31 mouse cellular contexts compared by ENCODE assay signal in genomic region chr15:28307884-28308283, GRCm38 (mm10).
DNase-seq lines count a peak whose midpoint lies in the region; ATAC-seq and TF ChIP-seq lines count a peak whose summit lies in the region.
"Had no signal": no experiment of that assay in that cellular context is flagged by ENCODE, and none has a peak within 500 bp of the region (broad histone marks: within the 10 kb centered on the region; RNA-seq: fewer than 3 reads in every experiment).

No protein-coding gene starts in this region.

- 61% methylated on average over 2 of the region's 2 CpGs for WGBS in forebrain, embryonic 13.5 days
- WGBS in forebrain, embryonic 15.5 days: 74% methylated on average over 2 of the region's 2 CpGs
- 58% methylated on average over 2 of the region's 2 CpGs for WGBS in midbrain, postnatal 0 days
- WGBS in midbrain, embryonic 13.5 days: 53% methylated on average over 2 of the region's 2 CpGs
- WGBS in hindbrain, embryonic 16.5 days: 42% methylated on average over 2 of the region's 2 CpGs
- 28% methylated on average over 2 of the region's 2 CpGs for WGBS in neural tube, embryonic 14.5 days

- ATAC-seq in forebrain, embryonic 13.5 days: 0 out of 2 replicates have a peak, but pooled peaks have one; percentile 33
- ATAC-seq in forebrain, embryonic 15.5 days (replicated peaks): no peak
- no peak for ATAC-seq in midbrain, postnatal 0 days (ENCODE audit: low FRiP score)
- ATAC-seq in midbrain, embryonic 13.5 days: no peak
- peak; percentile 45; the same call in 1 of the 2 replicates for ATAC-seq in hindbrain, embryonic 16.5 days
- peak; percentile 91 for ATAC-seq in neural tube, embryonic 14.5 days (ENCODE audit: low read depth)
- ATAC-seq: forebrain, postnatal 0 days; inflammation-experienced regulatory T-cells, adult 6 months; Patski had no signal

- no peaks in the 10 kb centered on the region for H3K4me1 ChIP-seq in forebrain, embryonic 13.5 days
- H3K4me1 ChIP-seq in forebrain, embryonic 15.5 days: no peaks in the 10 kb centered on the region
- no peaks in the 10 kb centered on the region for H3K4me1 ChIP-seq in midbrain, postnatal 0 days (ENCODE audit: insufficient read depth, low read length)
- no peaks in the 10 kb centered on the region for H3K4me1 ChIP-seq in midbrain, embryonic 13.5 days (replicated peaks)
- H3K4me1 ChIP-seq in hindbrain, embryonic 16.5 days (ENCODE audit: control insufficient read depth, insufficient read depth, low read depth, low read length): no peaks in the 10 kb centered on the region
- no peaks in the 10 kb centered on the region for H3K4me1 ChIP-seq in neural tube, embryonic 14.5 days (ENCODE audit: control insufficient read depth, insufficient read depth, low read length)
- H3K4me1 ChIP-seq: limb, embryonic 13.5 days; lung, embryonic 15.5 days had no signal

- no peaks in the 10 kb centered on the region for H3K36me3 ChIP-seq in forebrain, embryonic 13.5 days (ENCODE audit: poor library complexity, severe bottlenecking)
- H3K36me3 ChIP-seq in forebrain, embryonic 15.5 days: no peaks in the 10 kb centered on the region
- no peaks in the 10 kb centered on the region for H3K36me3 ChIP-seq in midbrain, postnatal 0 days (ENCODE audit: insufficient read depth, low read length)
- H3K36me3 ChIP-seq in midbrain, embryonic 13.5 days: no peaks in the 10 kb centered on the region
- H3K36me3 ChIP-seq in hindbrain, embryonic 16.5 days (ENCODE audit: control insufficient read depth, insufficient read depth, low read length): no peaks in the 10 kb centered on the region
- H3K36me3 ChIP-seq in neural tube, embryonic 14.5 days (ENCODE audit: control insufficient read depth, insufficient read depth, low read length): no peaks in the 10 kb centered on the region
- H3K36me3 ChIP-seq: limb, embryonic 13.5 days; lung, embryonic 15.5 days had no signal

- H3K27ac ChIP-seq in forebrain, embryonic 13.5 days: no peak overlapping the region
- H3K27ac ChIP-seq in forebrain, embryonic 15.5 days (replicated peaks): no peak overlapping the region
- no peak overlapping the region for H3K27ac ChIP-seq in midbrain, postnatal 0 days (ENCODE audit: low read depth, low read length)
- H3K27ac ChIP-seq in midbrain, embryonic 13.5 days: no peak overlapping the region
- H3K27ac ChIP-seq in hindbrain, embryonic 16.5 days (ENCODE audit: low read depth, low read length): no peak overlapping the region
- H3K27ac ChIP-seq in neural tube, embryonic 14.5 days (ENCODE audit: low read depth, low read length): no peak overlapping the region
- H3K27ac ChIP-seq: layer of hippocampus, adult 2 months; left cerebral cortex, adult 2 months; limb, embryonic 13.5 days; lung, embryonic 15.5 days; stomach, postnatal 0 days had no signal

- H3K4me2 ChIP-seq in forebrain, embryonic 13.5 days: no peak overlapping the region
- no peak overlapping the region for H3K4me2 ChIP-seq in forebrain, embryonic 15.5 days (replicated peaks)
- H3K4me2 ChIP-seq in midbrain, postnatal 0 days (ENCODE audit: low read depth, low read length, poor library complexity, severe bottlenecking): no peak overlapping the region
- H3K4me2 ChIP-seq in midbrain, embryonic 13.5 days (replicated peaks): no peak overlapping the region
- no peak overlapping the region for H3K4me2 ChIP-seq in hindbrain, embryonic 16.5 days (ENCODE audit: low read length)
- no peak overlapping the region for H3K4me2 ChIP-seq in neural tube, embryonic 14.5 days (ENCODE audit: low read depth, low read length)
- H3K4me2 ChIP-seq: heart, embryonic 11.5 days; limb, embryonic 13.5 days; liver, embryonic 11.5 days; lung, embryonic 15.5 days had no signal

- no peaks in the 10 kb centered on the region for H3K9me3 ChIP-seq in forebrain, embryonic 13.5 days (replicated peaks)
- no peaks in the 10 kb centered on the region for H3K9me3 ChIP-seq in forebrain, embryonic 15.5 days
- no peaks in the 10 kb centered on the region for H3K9me3 ChIP-seq in midbrain, postnatal 0 days (ENCODE audit: low read length)
- H3K9me3 ChIP-seq in midbrain, embryonic 13.5 days: no peaks in the 10 kb centered on the region
- no peaks in the 10 kb centered on the region for H3K9me3 ChIP-seq in hindbrain, embryonic 16.5 days (ENCODE audit: control insufficient read depth, low read length)
- no peaks in the 10 kb centered on the region for H3K9me3 ChIP-seq in neural tube, embryonic 14.5 days (ENCODE audit: control insufficient read depth, low read length)
- H3K9me3 ChIP-seq: limb, embryonic 13.5 days; lung, embryonic 15.5 days had no signal

- peak; percentile 27 for DNase-seq in midbrain, postnatal 0 days (ENCODE audit: low spot score)
- DNase-seq in gastrocnemius, adult 8-10 months (ENCODE audit: low spot score in 2 of 2): no peak
- no peak for DNase-seq in kidney, adult 18-20 months
- DNase-seq: adrenal gland, postnatal 14 days; cerebellum, adult 11-12 months; cerebellum, adult 9-11 months; forebrain, postnatal 0 days; gastrocnemius, postnatal 14 days; heart, postnatal 4 days; kidney, adult 2 months; kidney, postnatal 36 days; lung, postnatal 36 days; midbrain, embryonic 14.5 days; right cerebral cortex, adult 18-20 months; right cerebral cortex, postnatal 4 days; thymus, adult 18-20 months; thymus, postnatal 36 days had no signal

- no peaks in the 10 kb centered on the region for H3K27me3 ChIP-seq in forebrain, embryonic 13.5 days
- H3K27me3 ChIP-seq in forebrain, embryonic 15.5 days: no peaks in the 10 kb centered on the region
- no peaks in the 10 kb centered on the region for H3K27me3 ChIP-seq in midbrain, postnatal 0 days (ENCODE audit: insufficient read depth, low read length)
- no peaks in the 10 kb centered on the region for H3K27me3 ChIP-seq in midbrain, embryonic 13.5 days
- no peaks in the 10 kb centered on the region for H3K27me3 ChIP-seq in hindbrain, embryonic 16.5 days (replicated peaks; ENCODE audit: control insufficient read depth, insufficient read depth, low read length)
- no peaks in the 10 kb centered on the region for H3K27me3 ChIP-seq in neural tube, embryonic 14.5 days (ENCODE audit: control insufficient read depth, insufficient read depth, low read length)
- H3K27me3 ChIP-seq: limb, embryonic 13.5 days; lung, embryonic 15.5 days had no signal

- TF ChIP-seq CTCF in midbrain, postnatal 0 days (IDR thresholded peaks at IDR 0.05): no peak

- no peak overlapping the region for H3K4me3 ChIP-seq in forebrain, embryonic 13.5 days
- no peak overlapping the region for H3K4me3 ChIP-seq in forebrain, embryonic 15.5 days
- no peak overlapping the region for H3K4me3 ChIP-seq in midbrain, postnatal 0 days (ENCODE audit: low read depth, low read length)
- no peak overlapping the region for H3K4me3 ChIP-seq in midbrain, embryonic 13.5 days (replicated peaks)
- no peak overlapping the region for H3K4me3 ChIP-seq in hindbrain, embryonic 16.5 days (ENCODE audit: low read length)
- H3K4me3 ChIP-seq in neural tube, embryonic 14.5 days (ENCODE audit: low read depth, low read length): no peak overlapping the region
- H3K4me3 ChIP-seq: layer of hippocampus, adult 2 months; left cerebral cortex, adult 2 months; limb, embryonic 13.5 days; lung, embryonic 15.5 days had no signal

- H3K9ac ChIP-seq in forebrain, embryonic 13.5 days: no peak overlapping the region
- no peak overlapping the region for H3K9ac ChIP-seq in forebrain, embryonic 15.5 days (replicated peaks)
- H3K9ac ChIP-seq in midbrain, postnatal 0 days (replicated peaks; ENCODE audit: low read length, poor library complexity, severe bottlenecking): no peak overlapping the region
- H3K9ac ChIP-seq in midbrain, embryonic 13.5 days (replicated peaks): no peak overlapping the region
- no peak overlapping the region for H3K9ac ChIP-seq in hindbrain, embryonic 16.5 days (ENCODE audit: low read depth, low read length)
- no peak overlapping the region for H3K9ac ChIP-seq in neural tube, embryonic 14.5 days (replicated peaks; ENCODE audit: low read depth, low read length)
- H3K9ac ChIP-seq: forebrain, postnatal 0 days; limb, embryonic 13.5 days; lung, embryonic 15.5 days had no signal

Comparison
In these comparisons a context has a peak if more than half of its experiments do, and no peak if none do; other contexts are left out.
1. ATAC-seq: peak in forebrain, embryonic 13.5 days (single experiment), hindbrain, embryonic 16.5 days (single experiment) and neural tube, embryonic 14.5 days (single experiment); none in forebrain, embryonic 15.5 days (single experiment), midbrain, postnatal 0 days (single experiment) and midbrain, embryonic 13.5 days (single experiment).